Mouse (Mus musculus) left cerebral cortex, adult 8-10 months (tissue): Measurements from ENCODE around the gene Dlg4. TPM values are rescaled to one million over a fixed set of nuclear protein-coding genes. Genes with fewer than 3 reads are reported as not detected.
"Not testable (repeated sequence)": the region's sequence is repeated elsewhere in the genome, so short reads cannot be mapped to it uniquely, and the experiment has no call there.

Experiments
- DNase-seq, 2 experiments: peaks; one replicate each; pipeline ENCODE4 v3.0.0; 2022; ENCODE audit warnings: low spot score in 2 of 2
- total RNA-seq, 4 experiments: library from RNA; stranded (reverse); gene quantifications; 2 replicates each; pipeline ENCODE4 v1.2.4; 2022

Gene Dlg4
- total RNA-seq, 4 experiments from 2014 or later: 721 to 849 (median 797) TPM

- DNase-seq: no peak
Observed at GRCm38 (mm10) chr11:69996161-69997061, 20.3 kb upstream of the Dlg4 start.

GRCm38 (mm10) chr11:69997070-69997509 is 19.7 kb upstream of the Dlg4 start:
- DNase-seq: peak in 1 of 2 experiments; percentile 77

- DNase-seq: no peak
Observed at GRCm38 (mm10) chr11:69998567-69999491, 17.9 kb upstream of the Dlg4 start.

- no peak for DNase-seq
Observed at GRCm38 (mm10) chr11:69999666-70000065, 17.1 kb upstream of the Dlg4 start.

- peak; percentile 82 to 93 for DNase-seq
Observed at GRCm38 (mm10) chr11:70000396-70000898, 16.3 kb upstream of the Dlg4 start, which contains the start of gene Dvl2. Gene Dvl2, plus strand, starts transcription at chr11:70000595.

- no peak for DNase-seq
Observed at GRCm38 (mm10) chr11:70001159-70001558, 15.6 kb upstream of the Dlg4 start.

GRCm38 (mm10) chr11:70001865-70002264 is 14.9 kb upstream of the Dlg4 start:
- no peak for DNase-seq

- no peak for DNase-seq
Observed at GRCm38 (mm10) chr11:70002471-70002870, 14.3 kb upstream of the Dlg4 start.

GRCm38 (mm10) chr11:70005521-70005920 is 11.2 kb upstream of the Dlg4 start:
- DNase-seq: no peak

GRCm38 (mm10) chr11:70010033-70010432 is 6.7 kb upstream of the Dlg4 start:
- DNase-seq: no peak

GRCm38 (mm10) chr11:70010548-70010947 is 6.2 kb upstream of the Dlg4 start:
- no peak for DNase-seq

GRCm38 (mm10) chr11:70010961-70011360 is 5.8 kb upstream of the Dlg4 start:
- DNase-seq: no peak

GRCm38 (mm10) chr11:70012931-70013330 is 3.8 kb upstream of the Dlg4 start:
- DNase-seq: no peak

- DNase-seq: no peak
Observed at GRCm38 (mm10) chr11:70013408-70013807, 3.3 kb upstream of the Dlg4 start.

- no peak for DNase-seq
Observed at GRCm38 (mm10) chr11:70014051-70014450, 2.7 kb upstream of the Dlg4 start.

- DNase-seq: peak; percentile 78 to 85
Observed at GRCm38 (mm10) chr11:70014880-70015558, 1.7 kb upstream of the Dlg4 start, which contains the start of gene Acadvl. Gene Acadvl, minus strand, starts transcription at chr11:70015411.

- no peak for DNase-seq
Observed at GRCm38 (mm10) chr11:70015677-70016076, 1.1 kb upstream of the Dlg4 start.

- DNase-seq: not testable (repeated sequence)
Observed at GRCm38 (mm10) chr11:70016177-70016576, 565 bp upstream of the Dlg4 start.

GRCm38 (mm10) chr11:70017199-70017767 is 541 bp downstream of the Dlg4 start:
- no peak for DNase-seq

- peak in 1 of 2 experiments; percentile 63 for DNase-seq
Observed at GRCm38 (mm10) chr11:70018131-70018990, 1.6 kb downstream of the Dlg4 start.
